Mouse (Mus musculus): Measurements from ENCODE around the gene Fbxo31. TPM values are rescaled to one million over a fixed set of nuclear protein-coding genes. Genes with fewer than 3 reads are reported as not detected.

Fbxo31 gene
- total and polyA plus RNA-seq, 3 experiments, result 4.9 to 25.3 (median 5.9) TPM

GRCm38 (mm10) chr8:121570335-121570734, 8.3 kb downstream of the Fbxo31 start:
- no peak for DNase-seq (ENCODE audit: low spot score)
- peaks cover 20% of the 10 kb centered on the region for H3K4me1 ChIP-seq (ENCODE audit: insufficient read depth, low read depth, low read length)
- H3K4me3 ChIP-seq (ENCODE audit: low read depth, low read length), result no peak overlapping the region
- peaks cover 94% of the 10 kb centered on the region for H3K36me3 ChIP-seq (replicated peaks)
- ATAC-seq (ENCODE audit: extremely low read depth, insufficient number of reproducible peaks, low FRiP score, poor library complexity, severe bottlenecking), result no peak
- H3K27me3 ChIP-seq (ENCODE audit: insufficient read depth, low read length), result no peaks in the 10 kb centered on the region
- no peaks in the 10 kb centered on the region for H3K9me3 ChIP-seq (replicated peaks)
- TF ChIP-seq CTCF (IDR thresholded peaks at IDR 0.05; ENCODE audit: low read depth, low read length), result no peak
- no peak for TF ChIP-seq GATA2 (IDR thresholded peaks at IDR 0.05; ENCODE audit: borderline replicate concordance, low read depth, low read length)
- TF ChIP-seq POLR2AphosphoS5 (IDR thresholded peaks at IDR 0.05; ENCODE audit: insufficient replicate concordance, low read depth, low read length), result no peak
- TF ChIP-seq GATA1 (IDR thresholded peaks at IDR 0.05; ENCODE audit: borderline replicate concordance, low read length), result no peak
- no peak for TF ChIP-seq TAL1 (conservative IDR thresholded peaks at IDR 0.05; ENCODE audit: low read depth, low read length)

DNA sequence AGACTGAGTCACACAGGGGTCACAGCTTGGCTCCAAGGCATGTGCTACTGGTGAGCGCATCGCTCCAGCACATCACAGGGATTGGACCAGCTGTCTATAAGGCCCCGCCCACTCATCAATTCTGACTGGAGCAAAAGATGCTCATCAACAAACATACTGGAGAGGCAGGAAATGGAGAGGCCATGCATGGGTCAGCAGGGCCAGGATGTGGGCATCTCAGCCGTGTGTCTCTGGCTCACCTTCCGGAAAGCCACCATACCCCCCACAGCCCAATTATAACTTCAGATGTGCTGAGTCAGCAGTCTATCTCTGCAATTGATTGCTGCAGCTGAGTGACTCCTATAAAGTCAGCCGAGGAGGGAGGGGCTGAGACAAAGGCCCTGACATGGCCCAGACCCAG, 10.3 kb downstream of the Fbxo31 start:
- Histone ChIP-seq H3K36me3 (replicated peaks) (peaks cover 94% of the 10 kb centered on the region), H3K9me3 (replicated peaks) (no peaks in the 10 kb centered on the region), H3K4me1 (ENCODE audit: insufficient read depth, low read depth, low read length) (peaks cover 12% of the 10 kb centered on the region), H3K27me3 (ENCODE audit: insufficient read depth, low read length) (no peaks in the 10 kb centered on the region), H3K4me3 (ENCODE audit: low read depth, low read length) (no peak overlapping the region)
- DNase-seq (ENCODE audit: low spot score), result no peak
- no peak for TF ChIP-seq POLR2AphosphoS5 (IDR thresholded peaks at IDR 0.05; ENCODE audit: insufficient replicate concordance, low read depth, low read length)
- no peak for TF ChIP-seq GATA2 (IDR thresholded peaks at IDR 0.05; ENCODE audit: borderline replicate concordance, low read depth, low read length)
- TF ChIP-seq GATA1 (IDR thresholded peaks at IDR 0.05; ENCODE audit: borderline replicate concordance, low read length), result no peak
- no peak for TF ChIP-seq TAL1 (conservative IDR thresholded peaks at IDR 0.05; ENCODE audit: low read depth, low read length)
- TF ChIP-seq CTCF (IDR thresholded peaks at IDR 0.05; ENCODE audit: low read depth, low read length), result no peak
- no peak for ATAC-seq (ENCODE audit: extremely low read depth, insufficient number of reproducible peaks, low FRiP score, poor library complexity, severe bottlenecking)

DNA sequence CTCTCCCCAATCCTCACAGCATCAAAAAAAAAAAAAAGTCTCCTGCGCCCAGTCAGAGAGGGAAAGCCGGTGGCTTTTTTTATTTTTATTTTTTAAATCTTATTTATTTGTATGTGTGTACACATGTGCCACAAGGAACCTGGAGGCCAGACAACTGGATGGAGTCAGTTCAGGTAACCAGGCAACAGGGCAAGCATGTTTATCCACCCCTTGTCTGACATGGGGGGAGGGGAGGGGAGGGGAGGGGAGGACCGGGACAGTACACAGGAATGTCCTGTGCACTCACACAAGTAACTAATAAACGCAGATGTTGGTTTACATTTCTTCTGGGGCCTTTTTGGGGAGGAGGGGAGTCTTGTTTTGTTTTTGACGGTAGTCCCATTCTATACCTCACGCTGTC, 14.9 kb downstream of the Fbxo31 start:
- Histone ChIP-seq H3K4me3 (ENCODE audit: low read depth, low read length) (no peak overlapping the region), H3K27me3 (ENCODE audit: insufficient read depth, low read length) (no peaks in the 10 kb centered on the region), H3K4me1 (ENCODE audit: insufficient read depth, low read depth, low read length) (peaks cover 4% of the 10 kb centered on the region; the same call in 1 of the 2 replicates), H3K9me3 (replicated peaks) (no peaks in the 10 kb centered on the region), H3K36me3 (replicated peaks) (peaks cover 94% of the 10 kb centered on the region)
- no peak for ATAC-seq (ENCODE audit: extremely low read depth, insufficient number of reproducible peaks, low FRiP score, poor library complexity, severe bottlenecking)
- DNase-seq (ENCODE audit: low spot score), result no peak
- no peak for TF ChIP-seq POLR2AphosphoS5 (IDR thresholded peaks at IDR 0.05; ENCODE audit: insufficient replicate concordance, low read depth, low read length)
- TF ChIP-seq TAL1 (conservative IDR thresholded peaks at IDR 0.05; ENCODE audit: low read depth, low read length), result no peak
- TF ChIP-seq GATA2 (IDR thresholded peaks at IDR 0.05; ENCODE audit: borderline replicate concordance, low read depth, low read length), result no peak
- no peak for TF ChIP-seq GATA1 (IDR thresholded peaks at IDR 0.05; ENCODE audit: borderline replicate concordance, low read length)
- TF ChIP-seq CTCF (IDR thresholded peaks at IDR 0.05; ENCODE audit: low read depth, low read length), result no peak

DNA sequence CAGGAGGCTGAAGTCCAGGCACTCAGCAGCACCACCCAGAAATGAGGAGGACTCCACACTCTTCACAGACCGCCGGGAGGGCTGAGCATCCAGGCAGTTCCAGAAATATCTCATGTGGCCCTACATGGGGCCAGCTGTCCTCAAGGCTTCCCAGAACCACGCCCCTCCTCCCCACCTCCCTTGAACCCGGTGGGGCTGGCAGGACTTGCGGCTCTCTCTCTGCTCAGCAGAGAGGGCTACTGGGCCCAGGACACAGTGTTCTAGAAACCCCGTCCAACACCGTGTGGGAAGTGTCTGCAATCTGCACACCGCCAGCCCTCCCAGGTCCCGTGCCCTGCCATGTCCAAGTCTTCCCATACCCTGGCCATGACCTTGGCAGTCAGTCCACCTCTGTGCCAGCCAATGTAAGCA, 15.7 kb downstream of the Fbxo31 start:
- Histone ChIP-seq H3K4me1 (ENCODE audit: insufficient read depth, low read depth, low read length) (no peaks in the 10 kb centered on the region), H3K36me3 (replicated peaks) (peaks cover 94% of the 10 kb centered on the region), H3K27me3 (ENCODE audit: insufficient read depth, low read length) (no peaks in the 10 kb centered on the region), H3K4me3 (ENCODE audit: low read depth, low read length) (no peak overlapping the region), H3K9me3 (replicated peaks) (no peaks in the 10 kb centered on the region)
- ATAC-seq (ENCODE audit: extremely low read depth, insufficient number of reproducible peaks, low FRiP score, poor library complexity, severe bottlenecking) (no peak), DNase-seq (ENCODE audit: low spot score) (no peak)
- TF ChIP-seq GATA1 (IDR thresholded peaks at IDR 0.05; ENCODE audit: borderline replicate concordance, low read length) (no peak), CTCF (IDR thresholded peaks at IDR 0.05; ENCODE audit: low read depth, low read length) (no peak), TAL1 (conservative IDR thresholded peaks at IDR 0.05; ENCODE audit: low read depth, low read length) (no peak), POLR2AphosphoS5 (IDR thresholded peaks at IDR 0.05; ENCODE audit: insufficient replicate concordance, low read depth, low read length) (no peak), GATA2 (IDR thresholded peaks at IDR 0.05; ENCODE audit: borderline replicate concordance, low read depth, low read length) (no peak)

DNA sequence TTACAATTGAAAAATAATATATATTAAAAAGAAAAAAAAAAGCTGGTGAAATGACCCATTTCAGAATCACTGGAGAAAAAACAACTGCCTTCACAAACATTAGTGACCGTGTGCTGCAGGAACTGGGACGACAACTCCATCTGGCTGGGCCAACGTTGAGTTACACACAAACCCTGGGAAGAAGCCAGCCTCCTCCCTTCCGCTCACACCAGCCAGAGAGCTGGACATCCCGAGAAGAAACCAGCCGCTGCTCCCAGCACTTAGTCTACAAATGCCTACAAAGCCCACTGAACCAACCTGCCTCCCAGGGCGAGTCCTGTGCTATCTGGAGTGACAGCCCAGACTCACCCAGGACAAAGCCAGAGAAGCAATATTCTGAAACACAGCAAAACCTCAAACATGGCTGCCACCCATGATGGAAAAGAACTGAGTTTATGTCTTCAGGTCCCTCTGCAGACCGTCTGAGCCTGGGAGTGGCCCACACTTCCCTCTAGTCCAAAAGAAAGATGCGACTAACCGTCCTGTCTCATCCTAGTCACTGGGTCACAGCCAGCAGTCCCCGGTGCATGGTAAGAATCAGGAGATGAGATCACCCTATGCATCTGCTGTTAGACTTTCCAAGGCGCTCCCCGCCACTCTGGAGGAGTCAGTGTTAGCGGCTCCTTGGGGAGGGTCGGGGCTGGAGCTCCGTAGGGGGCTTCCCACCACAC, 16.8 kb downstream of the Fbxo31 start:
- ATAC-seq (ENCODE audit: extremely low read depth, insufficient number of reproducible peaks, low FRiP score, poor library complexity, severe bottlenecking) (no peak), DNase-seq (ENCODE audit: low spot score) (no peak)
- H3K9me3 ChIP-seq (replicated peaks), result no peaks in the 10 kb centered on the region
- no peaks in the 10 kb centered on the region for H3K4me1 ChIP-seq (ENCODE audit: insufficient read depth, low read depth, low read length)
- no peak overlapping the region for H3K4me3 ChIP-seq (ENCODE audit: low read depth, low read length)
- no peak for TF ChIP-seq GATA1 (IDR thresholded peaks at IDR 0.05; ENCODE audit: borderline replicate concordance, low read length)
- TF ChIP-seq CTCF (IDR thresholded peaks at IDR 0.05; ENCODE audit: low read depth, low read length), result no peak
- TF ChIP-seq GATA2 (IDR thresholded peaks at IDR 0.05; ENCODE audit: borderline replicate concordance, low read depth, low read length), result no peak
- TF ChIP-seq TAL1 (conservative IDR thresholded peaks at IDR 0.05; ENCODE audit: low read depth, low read length), result no peak
- TF ChIP-seq POLR2AphosphoS5 (IDR thresholded peaks at IDR 0.05; ENCODE audit: insufficient replicate concordance, low read depth, low read length), result no peak
- H3K36me3 ChIP-seq (replicated peaks), result peaks cover 93% of the 10 kb centered on the region
- H3K27me3 ChIP-seq (ENCODE audit: insufficient read depth, low read length), result no peaks in the 10 kb centered on the region

DNA sequence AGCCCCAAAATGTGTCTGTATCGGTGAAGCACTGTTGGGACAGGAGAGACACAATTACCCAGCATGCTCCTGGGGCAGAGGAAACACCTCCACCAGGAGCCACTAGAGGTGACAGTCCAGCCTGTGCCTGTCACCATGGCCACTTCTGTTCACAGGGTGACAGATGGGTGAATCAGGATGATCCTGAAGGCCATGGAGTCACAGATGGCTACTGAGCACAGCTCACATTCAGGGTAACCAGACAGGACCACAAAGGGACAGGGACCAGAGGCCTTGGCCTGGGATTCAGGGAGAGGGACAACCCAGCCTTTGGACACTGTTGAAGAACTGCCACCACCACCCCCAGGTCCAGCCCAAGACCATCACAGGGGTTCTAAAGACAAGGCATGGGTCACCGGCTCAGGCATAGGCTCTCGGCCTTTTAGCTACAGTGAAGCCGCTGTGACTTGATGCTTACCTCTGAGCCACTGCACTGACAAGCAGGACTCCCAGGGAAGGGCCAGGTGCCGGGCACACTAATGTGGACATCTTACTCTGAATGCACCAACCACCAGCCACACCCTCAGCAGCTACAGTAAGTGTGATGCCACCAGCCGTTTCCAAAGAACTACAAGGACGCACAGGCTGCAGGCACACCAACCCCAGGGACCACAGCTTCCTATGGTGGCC, 18.0 kb downstream of the Fbxo31 start:
- no peaks in the 10 kb centered on the region for H3K9me3 ChIP-seq (replicated peaks)
- no peak overlapping the region for H3K4me3 ChIP-seq (ENCODE audit: low read depth, low read length)
- no peaks in the 10 kb centered on the region for H3K4me1 ChIP-seq (ENCODE audit: insufficient read depth, low read depth, low read length)
- ATAC-seq (ENCODE audit: extremely low read depth, insufficient number of reproducible peaks, low FRiP score, poor library complexity, severe bottlenecking) (no peak), DNase-seq (ENCODE audit: low spot score) (no peak)
- H3K27me3 ChIP-seq (ENCODE audit: insufficient read depth, low read length), result no peaks in the 10 kb centered on the region
- peaks cover 91% of the 10 kb centered on the region for H3K36me3 ChIP-seq (replicated peaks)
- TF ChIP-seq POLR2AphosphoS5 (IDR thresholded peaks at IDR 0.05; ENCODE audit: insufficient replicate concordance, low read depth, low read length) (no peak), CTCF (IDR thresholded peaks at IDR 0.05; ENCODE audit: low read depth, low read length) (no peak), GATA1 (IDR thresholded peaks at IDR 0.05; ENCODE audit: borderline replicate concordance, low read length) (no peak), TAL1 (conservative IDR thresholded peaks at IDR 0.05; ENCODE audit: low read depth, low read length) (no peak), GATA2 (IDR thresholded peaks at IDR 0.05; ENCODE audit: borderline replicate concordance, low read depth, low read length) (no peak)
